Mouse (Mus musculus) left cerebral cortex, adult 8-10 months (tissue): ENCODE results near the gene Xrcc6. TPM values are rescaled to one million over a fixed set of nuclear protein-coding genes. Genes with fewer than 3 reads are reported as not detected.
A peak's percentile ranks its signal among the peaks of the same experiment; 100 is the strongest.

ENCODE experiments used
- DNase-seq, 2 experiments: peaks; one replicate each; pipeline ENCODE4 v3.0.0; 2022; ENCODE audit warnings: low spot score in 2 of 2
- total RNA-seq, 4 experiments: library from RNA; stranded (reverse); gene quantifications; 2 replicates each; pipeline ENCODE4 v1.2.4; 2022

Xrcc6 gene
- total RNA-seq, 4 experiments from 2014 or later, result 21.9 to 28.5 (median 26.0) TPM

DNA sequence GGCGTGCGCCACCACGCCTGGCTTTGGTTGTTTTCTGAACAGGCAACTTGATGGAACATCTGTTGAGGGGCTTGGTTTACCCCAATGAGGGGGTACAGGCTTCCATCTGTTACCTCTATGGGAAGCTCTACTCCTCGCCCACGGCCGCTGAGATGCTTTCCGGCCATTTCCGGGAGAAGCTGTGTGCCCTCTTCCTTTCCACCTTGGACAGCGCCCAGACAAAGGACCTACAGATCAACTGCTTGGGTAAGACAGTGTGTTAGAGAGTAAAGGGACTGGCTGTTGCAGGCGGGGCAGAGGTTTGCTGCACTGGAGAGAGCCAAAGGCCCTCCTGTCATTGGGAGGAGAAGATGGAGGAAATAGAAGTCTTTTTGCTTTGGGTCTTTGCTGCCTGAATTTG, 92.2 kb downstream of the Xrcc6 start:
- no peak for DNase-seq

DNA sequence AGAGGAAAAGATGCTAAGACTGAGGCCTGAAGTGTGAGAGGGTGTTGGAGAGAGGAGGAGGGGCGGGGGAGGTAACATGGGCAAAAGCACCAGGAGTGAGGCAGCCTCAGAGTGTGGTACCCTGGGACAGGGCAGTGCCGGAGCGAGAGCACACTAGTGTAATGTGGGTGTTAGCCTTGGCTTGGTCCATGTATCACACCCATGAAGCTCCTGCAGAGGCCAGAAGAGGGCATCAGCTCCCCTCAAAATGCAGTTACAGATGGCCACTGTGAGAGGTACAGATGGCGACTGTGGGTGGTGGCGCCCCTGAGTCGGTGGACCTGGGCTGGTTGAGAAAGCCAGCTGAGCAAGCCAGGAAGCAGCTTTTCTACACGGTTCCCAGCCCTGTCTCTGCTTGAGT, 93.5 kb downstream of the Xrcc6 start:
- peak; percentile 38 to 83 for DNase-seq

DNA sequence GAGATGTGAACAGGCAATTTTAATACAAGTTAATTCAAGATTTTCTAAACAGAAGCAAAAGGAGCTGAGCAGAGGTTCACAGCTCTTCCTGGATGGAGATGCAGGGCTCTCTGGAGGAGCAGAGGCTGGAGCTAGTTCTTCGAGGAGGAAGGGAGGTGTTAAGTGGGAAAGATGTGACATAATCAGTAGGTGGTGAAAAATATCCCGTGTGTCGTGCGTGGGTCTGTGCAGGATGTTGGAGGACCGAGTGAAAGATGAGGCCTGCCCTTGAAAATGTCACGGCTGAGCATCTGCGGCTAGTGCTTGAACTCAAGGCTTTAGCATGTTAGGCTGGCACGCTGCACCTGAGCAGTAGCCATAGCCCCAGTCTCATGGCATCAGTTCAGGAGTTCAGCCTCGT, 98.0 kb downstream of the Xrcc6 start:
- DNase-seq, result peak in 1 of 2 experiments; percentile 65

DNA sequence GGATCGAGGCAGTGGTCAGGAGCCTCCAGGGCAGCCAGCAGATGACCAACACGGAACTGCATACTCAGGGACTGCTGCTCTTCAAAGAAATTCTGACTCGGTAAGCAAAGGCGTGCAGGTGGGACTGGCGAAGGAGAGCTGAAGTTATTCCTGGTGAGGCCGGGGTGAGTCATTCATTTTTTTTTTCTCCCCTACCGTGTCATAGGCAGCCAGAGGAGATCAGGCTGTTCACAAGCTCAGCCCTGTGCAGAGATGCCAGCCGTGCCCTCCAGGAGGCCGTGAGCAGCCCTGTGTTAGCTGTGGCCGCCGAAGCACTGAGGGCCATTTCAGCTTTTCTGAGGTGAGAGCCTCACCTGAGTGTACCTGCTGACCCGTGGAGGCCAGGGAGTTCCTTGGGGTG, 98.5 kb downstream of the Xrcc6 start:
- DNase-seq, result peak in 1 of 2 experiments; percentile 65

DNA sequence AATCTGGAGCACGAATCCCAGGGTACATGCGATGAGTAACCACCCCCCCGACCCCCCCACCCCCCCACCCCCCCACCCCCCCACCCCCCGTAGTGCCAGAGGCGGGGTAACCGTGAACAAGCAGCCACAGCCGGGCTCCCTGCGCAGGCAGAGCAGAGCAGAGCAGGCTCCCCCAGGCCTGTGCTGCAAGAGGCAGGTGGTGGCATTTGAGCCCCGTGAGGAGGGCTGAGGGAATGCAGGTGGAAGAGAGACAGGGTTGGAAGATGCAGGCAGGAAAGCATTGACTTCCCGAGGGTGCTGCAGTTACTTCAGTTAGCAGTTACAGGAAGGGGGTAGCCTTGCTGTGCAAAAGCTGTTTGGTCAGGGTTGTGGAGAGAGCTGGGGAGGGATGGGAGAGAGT, 99.6 kb downstream of the Xrcc6 start:
- peak in 1 of 2 experiments; percentile 58 for DNase-seq

Other genes with a start within 250 kb of the Xrcc6 start
- gene Zc3h7b, start 242.8 kb upstream of the Xrcc6 start, total RNA-seq, result 100 to 1,000 TPM; 147 to 167 (median 158) TPM
- 100 to 1,000 TPM; 200 to 222 (median 212) TPM for gene Rangap1, start 242.3 kb upstream of the Xrcc6 start, total RNA-seq
- gene Tef, start 185.4 kb upstream of the Xrcc6 start, total RNA-seq, result 100 to 1,000 TPM; 255 to 311 (median 291) TPM
- gene Tob2, start 129.0 kb upstream of the Xrcc6 start, total RNA-seq, result 10 to 100 TPM; 26.6 to 40.2 (median 33.5) TPM
- 10 to 100 TPM; 38.1 to 43.5 (median 38.2) TPM for gene Phf5a, start 115.9 kb upstream of the Xrcc6 start, total RNA-seq
- gene Aco2, start 115.5 kb upstream of the Xrcc6 start, total RNA-seq, result 100 to 1,000 TPM; 453 to 537 (median 485) TPM
- 10 to 100 TPM; 52.4 to 56.6 (median 55.3) TPM for gene Polr3h, start 61.6 kb upstream of the Xrcc6 start, total RNA-seq
- 10 to 100 TPM; 73.0 to 81.8 (median 75.8) TPM for gene Csdc2, start 51.1 kb upstream of the Xrcc6 start, total RNA-seq
- gene Pmm1, start 26.9 kb upstream of the Xrcc6 start, total RNA-seq, result 100 to 1,000 TPM; 180 to 198 (median 188) TPM
- gene 1700029P11Rik, start 7.3 kb upstream of the Xrcc6 start, total RNA-seq, result not detected
- gene Desi1, start 46.0 kb downstream of the Xrcc6 start, total RNA-seq, result 100 to 1,000 TPM in 2 of 4 experiments, 10 to 100 TPM in 2; 81.8 to 126 (median 105) TPM
- gene Snu13, start 59.8 kb downstream of the Xrcc6 start, total RNA-seq, result 100 to 1,000 TPM; 103 to 133 (median 117) TPM
- not detected for gene 4930407I10Rik, start 71.3 kb downstream of the Xrcc6 start, total RNA-seq
- gene Mei1, start 82.2 kb downstream of the Xrcc6 start, total RNA-seq, result 1 to 10 TPM; 3.9 to 5.5 (median 4.0) TPM
- gene Ccdc134, start 140.1 kb downstream of the Xrcc6 start, total RNA-seq, result 10 to 100 TPM in 1 of 4 experiments, 1 to 10 TPM in 3; 8.1 to 11.8 (median 9.0) TPM
- gene Srebf2, start 159.3 kb downstream of the Xrcc6 start, total RNA-seq, result 100 to 1,000 TPM; 204 to 229 (median 207) TPM
- 1 to 10 TPM; 3.1 to 5.3 (median 5.0) TPM for gene Shisa8, start 225.0 kb downstream of the Xrcc6 start, total RNA-seq
- gene Tnfrsf13c, start 236.5 kb downstream of the Xrcc6 start, total RNA-seq, result under 1 TPM; 0.37 to 0.98 (median 0.64) TPM